Mouse (Mus musculus): ENCODE measurements at regions not wholly inside any gene's neighbourhood (a gene's known extent, or its start where the extent isn't known, plus 50 kb on each side); places are given as distances from the start of the nearest gene placed in this dataset.
"Not testable (repeated sequence)": the region's sequence is repeated elsewhere in the genome, so short reads cannot be mapped to it uniquely, and the experiment has no call there.

DNA sequence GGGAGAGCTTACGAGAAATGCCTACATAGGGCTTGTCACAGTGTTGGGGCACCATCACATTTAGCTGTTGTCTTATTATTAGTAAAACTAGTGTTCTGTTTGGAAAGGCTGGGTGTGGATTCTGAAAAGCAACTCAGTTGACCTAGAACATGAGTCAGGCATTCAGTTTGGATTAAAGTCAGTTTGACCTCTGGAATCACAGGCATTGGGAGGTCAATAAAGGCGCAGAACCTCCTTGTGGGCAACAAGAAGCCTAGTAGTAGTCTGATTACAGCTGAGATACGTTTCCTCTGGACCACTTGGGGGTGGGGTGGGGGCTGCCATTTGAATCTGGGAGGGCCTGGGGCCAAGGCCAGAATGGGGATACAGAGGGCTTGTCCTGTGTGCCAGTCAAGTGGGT lies 52.1 kb upstream of the Map3k1 start:
- no peak for DNase-seq
- intact Hi-C loops (cut with DNase I) = no loop called here

DNA sequence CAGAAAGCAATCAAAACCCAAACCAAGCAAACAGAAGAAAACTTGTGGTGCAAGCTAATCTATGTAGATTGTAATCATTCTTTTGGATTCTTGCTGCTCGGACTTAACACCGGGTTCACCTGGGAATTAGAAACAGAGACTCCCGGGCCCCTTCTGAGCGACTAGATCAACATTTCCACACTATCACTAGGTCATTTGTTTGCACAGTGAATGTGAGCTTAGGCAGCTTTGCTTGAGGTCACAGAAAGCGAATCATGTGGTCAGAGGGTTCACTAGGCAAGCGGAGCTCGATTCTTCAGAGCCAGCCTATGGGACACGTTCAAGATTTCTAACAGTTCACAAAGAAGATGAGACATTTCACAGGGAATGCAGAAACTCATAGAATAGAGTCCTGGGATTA lies 53.5 kb upstream of the Map3k1 start:
- intact Hi-C loops (cut with DNase I) = no loop called here
- DNase-seq = no peak

DNA sequence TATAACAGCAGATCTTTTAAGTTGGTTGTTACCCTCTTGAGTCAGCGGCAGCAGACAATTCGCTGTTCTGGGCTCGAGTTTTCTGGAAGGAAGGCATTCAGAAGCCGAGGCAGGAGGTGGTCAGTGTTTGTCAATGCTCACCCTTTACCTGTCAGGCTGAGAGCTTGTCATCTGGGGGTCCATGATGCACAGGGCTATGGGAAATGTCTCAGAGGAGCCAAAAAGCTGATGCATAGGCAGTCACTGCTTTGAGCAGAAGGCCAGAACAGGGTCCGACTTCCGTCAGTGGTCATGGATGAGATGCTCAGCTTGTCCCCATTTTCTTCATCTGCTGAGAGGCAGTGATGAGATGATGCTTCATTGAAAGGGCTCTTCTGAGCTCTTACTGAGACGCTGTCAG lies 57.2 kb upstream of the Map3k1 start:
- intact Hi-C loops (cut with DNase I) = no loop called here
- DNase-seq = no peak

DNA sequence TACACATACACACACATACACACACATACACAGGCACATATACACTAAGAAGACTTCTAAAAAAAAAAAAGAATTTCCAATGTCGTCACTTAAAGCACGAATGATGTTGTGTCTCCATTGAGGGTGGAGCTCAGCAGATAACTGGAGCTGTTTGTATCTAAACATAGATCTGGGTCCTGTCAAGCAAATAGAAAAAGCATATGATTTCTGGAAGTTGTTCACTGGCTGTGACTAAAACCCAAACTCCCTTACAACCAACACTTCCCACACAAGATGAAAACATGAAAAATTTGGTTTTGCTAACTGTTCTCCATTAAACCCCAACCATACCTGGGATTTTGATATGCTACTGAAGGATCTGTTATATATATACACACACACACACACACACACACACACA lies 58.5 kb upstream of the Map3k1 start:
- intact Hi-C loops (cut with DNase I) = no loop called here
- no peak for DNase-seq

DNA sequence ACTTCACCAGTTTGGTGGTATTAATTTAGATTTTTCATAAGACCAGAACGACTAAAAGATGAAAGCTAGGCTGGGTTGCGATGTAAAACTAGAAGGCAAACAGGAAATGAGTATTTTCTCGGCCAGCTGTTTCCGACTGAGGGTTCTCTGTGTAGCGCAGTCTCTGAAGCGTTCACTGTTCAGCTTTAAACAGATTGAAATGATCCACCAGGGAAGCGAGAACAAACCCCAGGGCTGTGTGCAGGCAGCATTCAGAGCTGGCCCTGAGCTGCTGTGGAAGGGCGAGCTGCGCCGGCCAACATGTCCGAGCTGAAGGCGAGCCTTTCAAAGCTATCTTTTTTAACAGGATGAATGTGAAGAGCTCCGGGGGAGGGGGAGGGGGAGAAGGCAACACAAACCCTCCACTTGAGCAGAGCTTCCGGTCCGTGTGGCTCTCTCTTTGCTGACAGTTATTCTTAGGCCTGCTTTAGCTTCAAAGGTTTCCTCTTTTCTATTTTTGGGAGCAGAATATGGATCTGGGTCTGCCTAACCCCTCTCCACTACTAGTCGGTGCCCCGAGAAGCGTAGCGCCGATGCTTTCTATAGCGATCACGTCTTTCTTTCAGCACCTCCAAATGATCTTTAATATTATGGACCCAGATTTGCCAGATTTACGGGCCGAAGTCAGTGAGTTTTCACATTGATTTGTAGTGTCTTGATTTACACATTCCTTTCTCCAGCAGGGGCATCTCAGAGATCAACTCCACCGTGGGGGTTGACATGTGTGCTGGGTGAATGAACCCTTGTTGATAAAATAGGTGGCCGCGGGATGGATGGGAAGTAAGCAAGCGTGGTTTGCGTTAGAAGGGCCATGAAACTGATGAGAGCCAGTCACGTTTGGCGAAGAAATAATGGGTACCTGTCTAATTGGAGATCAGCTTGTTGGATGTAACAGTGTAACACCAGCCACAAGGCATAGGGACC lies 59.3 kb upstream of the Map3k1 start:
- DNase-seq = peak; percentile 31 to 51
- intact Hi-C loops (cut with DNase I) = no loop called here

DNA sequence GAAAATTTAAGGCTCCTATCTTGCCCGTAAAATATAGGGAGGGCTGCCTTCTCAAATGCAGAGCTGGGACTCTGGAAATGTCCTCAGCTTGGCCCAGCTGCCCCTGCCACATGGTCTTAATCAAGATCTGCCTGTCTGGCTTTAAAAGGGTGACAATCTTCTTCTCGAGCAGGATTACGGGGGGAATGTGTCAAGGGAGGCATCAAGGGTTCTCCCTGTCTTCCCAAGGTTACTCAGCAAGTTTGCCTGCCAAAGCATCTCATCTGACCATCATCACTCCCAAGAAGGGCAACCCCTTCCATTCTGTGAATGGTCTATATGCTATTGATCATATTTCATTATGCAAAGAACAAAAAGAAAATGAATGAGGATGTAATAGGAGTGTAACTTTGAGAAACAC lies 60.2 kb upstream of the Map3k1 start:
- intact Hi-C loops (cut with DNase I) = no loop called here
- no peak for DNase-seq

DNA sequence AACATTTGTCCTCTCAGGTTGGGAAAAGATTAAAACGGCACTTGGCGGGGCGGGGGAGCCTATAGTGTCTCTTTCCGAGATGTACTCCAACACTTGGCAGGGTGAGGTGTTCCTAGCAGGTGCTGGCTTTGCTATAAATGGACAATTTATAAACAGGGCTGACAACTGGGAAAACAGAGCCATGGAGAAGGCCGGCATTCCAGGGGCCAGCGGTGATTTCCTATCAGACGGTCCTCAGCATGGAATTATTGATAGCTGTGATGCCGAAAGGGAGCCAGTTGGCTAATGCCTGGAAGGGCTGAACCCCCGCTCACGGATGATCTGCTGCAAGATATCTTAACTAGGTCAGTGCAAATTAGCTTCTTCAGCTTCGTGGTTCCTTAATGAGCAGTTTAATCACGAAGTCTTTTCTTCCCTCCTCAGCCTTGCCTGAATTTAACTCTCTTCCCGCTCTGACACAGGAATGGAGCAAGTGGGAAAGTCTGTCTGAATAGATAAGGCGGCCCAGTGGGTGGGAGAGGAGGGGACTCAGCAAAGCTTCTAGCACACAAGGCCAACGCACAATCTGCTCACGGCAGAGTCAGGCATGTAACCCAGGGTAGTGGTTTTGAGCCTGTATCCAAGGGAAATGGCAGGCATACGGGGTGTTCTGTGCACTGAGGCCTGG lies 61.1 kb upstream of the Map3k1 start:
- no peak for DNase-seq

DNA sequence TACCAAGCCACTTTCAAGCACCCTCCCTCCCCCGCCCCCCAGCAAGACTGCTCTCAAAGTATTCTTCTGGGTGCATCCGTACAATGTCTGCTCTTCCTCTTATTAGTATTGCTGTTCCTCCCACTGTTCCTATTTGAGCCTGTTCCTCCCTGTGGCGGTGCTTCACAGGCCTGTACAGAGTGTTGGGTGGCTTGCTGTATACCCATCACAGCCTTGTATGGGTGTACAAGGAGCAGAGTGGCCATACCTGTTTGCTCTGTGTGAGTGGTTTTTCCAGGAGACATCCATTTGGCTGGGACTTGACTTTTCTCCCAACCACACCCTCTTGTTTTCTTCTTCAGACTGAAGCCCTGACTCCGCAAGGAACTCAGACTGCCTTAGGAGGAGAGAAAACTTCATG lies 61.7 kb upstream of the Map3k1 start:
- intact Hi-C loops (cut with DNase I) = no loop called here
- no peak for DNase-seq

More for the DNA sequence above, 61.1 kb upstream of the Map3k1 start:
- intact Hi-C loops (cut with DNase I) = no loop called here

DNA sequence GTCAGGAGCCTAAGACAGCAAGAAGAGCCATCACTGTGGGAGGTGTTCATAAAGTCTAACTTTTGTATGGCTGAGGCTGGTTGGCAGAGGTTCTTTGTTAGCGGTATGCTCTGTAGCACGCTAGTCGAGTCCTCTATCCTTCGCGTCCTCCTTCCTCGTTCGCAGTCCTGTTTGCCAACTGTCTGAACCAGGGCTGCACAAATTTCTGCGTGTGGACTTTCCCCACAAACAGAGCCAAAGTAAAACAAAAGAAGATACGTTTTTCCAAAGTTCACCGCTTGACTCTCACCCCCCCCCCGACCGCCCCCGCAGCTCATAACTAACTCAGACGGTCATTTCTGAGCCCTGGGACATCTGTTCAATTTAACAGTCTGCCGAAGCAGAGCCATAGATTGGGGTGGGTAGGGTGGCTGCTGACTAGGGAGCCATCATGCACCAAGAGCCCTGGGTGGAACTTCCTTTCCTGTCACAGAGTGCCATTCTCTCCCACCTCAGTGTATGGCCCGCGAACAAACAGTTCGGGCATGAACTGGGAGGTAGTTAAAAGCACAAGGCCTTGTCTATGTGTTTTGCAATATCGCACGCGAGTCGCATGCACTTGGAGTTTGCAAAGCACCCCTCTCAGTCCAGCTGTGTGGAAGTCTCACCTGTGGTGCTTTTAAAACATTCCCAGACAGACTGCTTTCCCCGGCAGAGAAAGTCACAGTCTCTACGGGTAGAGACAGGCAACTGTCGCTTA lies 63.0 kb upstream of the Map3k1 start:
- intact Hi-C loops (cut with DNase I) = no loop called here
- DNase-seq = no peak

DNA sequence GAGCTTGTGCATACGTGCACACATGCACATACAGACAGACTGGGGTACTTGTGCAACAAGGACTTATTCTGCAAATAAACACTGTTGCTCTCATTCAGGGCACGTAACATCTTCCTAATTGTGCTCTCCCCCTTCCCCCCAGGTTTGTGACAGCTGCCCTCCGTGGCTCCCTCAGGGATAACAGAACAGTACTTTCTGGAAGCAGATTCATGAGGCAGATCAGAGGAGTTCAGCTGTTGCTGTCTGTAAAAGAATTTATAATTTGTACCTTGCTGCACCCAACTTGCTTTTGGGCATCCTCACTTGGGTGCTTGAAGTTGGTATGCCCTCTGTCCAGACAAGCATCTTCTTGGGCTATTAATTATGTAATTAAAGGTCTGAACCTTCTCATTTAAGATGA lies 65.5 kb upstream of the Map3k1 start:
- intact Hi-C loops (cut with DNase I) = no loop called here
- no peak for DNase-seq

DNA sequence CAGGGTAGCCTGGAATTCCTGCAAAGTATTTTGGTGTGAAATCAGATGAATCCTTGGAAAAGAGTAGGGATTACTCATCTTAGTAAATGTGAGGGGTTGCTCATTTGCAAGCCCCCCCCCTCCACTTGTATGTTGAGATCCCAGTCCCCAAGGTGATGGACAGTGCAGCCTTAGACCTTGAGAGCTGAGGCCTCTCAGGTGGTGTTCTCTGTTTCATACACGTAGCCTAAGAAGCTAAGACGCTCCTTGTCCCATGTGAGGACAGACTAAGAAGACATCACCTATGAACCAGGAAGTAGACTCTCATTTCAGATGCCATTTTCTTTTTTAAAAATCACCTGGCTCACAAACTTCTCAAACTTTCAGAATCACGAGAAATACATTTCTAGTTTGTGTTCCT lies 67.6 kb upstream of the Map3k1 start:
- intact Hi-C loops (cut with DNase I) = no loop called here
- DNase-seq = no peak

DNA sequence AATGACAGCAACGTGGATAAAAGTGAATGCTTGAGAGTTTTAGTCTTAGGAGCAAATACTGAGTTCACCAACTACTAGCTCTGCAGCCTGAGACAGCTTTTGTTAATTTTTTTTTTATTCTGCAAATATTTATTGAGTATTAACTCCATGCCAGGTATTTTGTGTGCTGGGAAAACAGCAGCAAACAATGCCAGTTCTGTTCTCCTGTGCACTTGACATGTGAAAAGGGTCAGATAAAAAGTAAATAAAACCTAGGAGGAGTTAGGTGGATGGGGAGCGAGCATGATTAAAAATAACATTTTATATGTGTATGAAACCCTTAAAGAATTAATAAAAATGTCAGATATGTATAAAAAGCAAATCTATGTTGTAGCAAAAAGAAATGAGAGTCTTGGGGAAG lies 68.1 kb upstream of the Map3k1 start:
- no peak for DNase-seq
- intact Hi-C loops (cut with DNase I) = no loop called here

DNA sequence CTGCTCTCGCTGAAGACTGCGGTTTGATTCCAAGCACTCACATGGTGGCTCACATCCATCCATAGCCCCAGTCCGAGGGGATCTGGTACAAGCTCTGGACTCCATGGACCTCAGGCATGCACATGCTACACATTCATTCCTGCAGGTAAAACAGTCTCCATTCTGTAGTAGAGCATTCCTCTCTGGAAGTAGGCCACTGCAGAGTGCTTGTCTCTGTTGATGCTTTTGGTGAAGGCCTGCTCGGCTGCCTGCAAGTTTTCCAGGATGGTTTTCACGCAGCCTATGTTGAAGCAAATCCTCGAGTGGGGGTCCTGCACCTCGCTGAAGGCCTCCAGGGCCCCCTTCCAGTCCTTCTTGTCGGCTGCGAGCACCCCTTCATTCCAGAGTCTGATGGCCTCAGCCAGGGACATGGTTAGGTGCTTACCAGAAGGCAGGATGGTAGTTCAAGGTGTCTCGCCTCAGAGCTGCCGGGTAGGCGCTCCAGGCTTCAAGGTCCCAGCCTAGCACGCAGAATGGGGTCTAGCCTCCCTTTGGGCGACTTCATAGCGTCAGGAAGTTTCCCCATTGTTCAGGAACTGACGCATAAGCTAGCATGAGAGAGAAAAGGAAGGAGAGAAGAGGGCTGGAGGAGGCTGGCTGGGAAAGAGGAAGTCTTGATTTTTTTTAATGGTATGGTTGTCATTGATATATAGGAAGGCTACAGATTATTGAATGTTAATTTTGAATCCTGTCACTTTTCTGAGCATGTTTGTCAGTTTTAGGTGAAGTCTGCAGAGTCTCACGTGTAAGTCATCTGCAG lies 75.2 kb upstream of the Map3k1 start:
- intact Hi-C loops (cut with DNase I); DNase-seq: not testable (repeated sequence)

DNA sequence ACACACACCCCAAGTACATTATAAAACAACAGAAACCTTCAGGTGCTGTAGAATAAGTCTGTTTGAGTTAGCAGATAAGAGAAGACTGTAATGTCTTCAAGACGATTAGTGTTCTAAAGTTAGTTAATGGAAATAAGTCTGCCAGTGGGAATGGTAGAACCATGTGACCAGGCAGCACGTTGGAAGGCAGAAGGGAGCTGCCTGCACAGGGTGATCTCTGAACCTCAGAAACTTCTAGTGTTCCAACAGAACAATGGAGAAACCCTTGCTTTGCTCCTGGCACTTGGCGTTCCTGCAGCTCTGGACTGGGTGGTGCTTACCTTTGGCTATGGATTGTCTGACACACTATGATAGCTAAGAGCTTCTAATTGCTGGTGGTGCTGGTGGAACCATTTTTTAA lies 82.0 kb upstream of the Map3k1 start:
- DNase-seq = no peak

DNA sequence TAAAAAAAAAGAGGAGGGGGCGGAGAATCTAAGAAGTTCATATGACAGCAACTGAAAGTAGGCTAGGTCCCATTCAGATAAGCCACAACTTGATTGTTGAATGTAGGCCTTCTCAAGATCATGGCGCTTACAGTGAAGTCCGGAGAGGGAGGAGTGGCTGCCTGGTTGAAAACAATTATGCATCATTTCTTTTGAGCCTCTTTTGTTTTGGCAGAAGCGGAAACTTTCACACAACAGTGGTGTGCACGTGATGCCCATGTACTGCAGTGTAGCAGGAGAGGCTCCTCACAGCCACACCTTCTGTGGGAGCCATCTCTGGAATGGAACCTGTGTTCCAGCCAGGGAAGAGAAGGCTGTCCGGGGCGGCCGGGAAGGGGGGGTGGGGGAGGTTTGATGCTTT lies 83.3 kb upstream of the Map3k1 start:
- intact Hi-C loops (cut with DNase I) = no loop called here
- DNase-seq = no peak

More for the DNA sequence above, 82.0 kb upstream of the Map3k1 start:
- intact Hi-C loops (cut with DNase I) = no loop called here

DNA sequence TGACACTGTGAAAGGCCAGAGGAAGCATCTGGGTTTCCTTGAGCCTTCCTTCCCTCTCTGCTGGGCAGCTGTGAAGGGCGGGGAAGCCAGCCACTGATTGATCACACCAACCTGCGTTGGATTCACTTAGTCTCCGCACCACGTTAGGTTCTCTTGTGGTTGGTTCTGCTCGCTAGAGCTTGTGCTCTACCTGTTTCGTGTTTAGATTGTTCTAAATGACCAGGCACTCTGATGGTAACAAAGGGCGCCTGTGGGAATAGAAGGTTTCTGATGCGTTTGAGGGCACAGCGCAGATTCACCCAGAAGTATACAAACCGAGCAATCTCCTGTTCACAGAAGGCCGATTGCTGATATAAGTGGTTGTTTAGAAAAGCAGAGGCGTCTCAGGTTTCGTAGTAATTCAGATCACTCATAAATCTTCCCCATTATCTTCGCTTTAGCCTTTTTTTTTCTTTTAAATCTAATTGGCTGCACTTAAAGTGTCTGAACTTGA lies 84.5 kb upstream of the Map3k1 start:
- DNase-seq = no peak
- intact Hi-C loops (cut with DNase I) = no loop called here

DNA sequence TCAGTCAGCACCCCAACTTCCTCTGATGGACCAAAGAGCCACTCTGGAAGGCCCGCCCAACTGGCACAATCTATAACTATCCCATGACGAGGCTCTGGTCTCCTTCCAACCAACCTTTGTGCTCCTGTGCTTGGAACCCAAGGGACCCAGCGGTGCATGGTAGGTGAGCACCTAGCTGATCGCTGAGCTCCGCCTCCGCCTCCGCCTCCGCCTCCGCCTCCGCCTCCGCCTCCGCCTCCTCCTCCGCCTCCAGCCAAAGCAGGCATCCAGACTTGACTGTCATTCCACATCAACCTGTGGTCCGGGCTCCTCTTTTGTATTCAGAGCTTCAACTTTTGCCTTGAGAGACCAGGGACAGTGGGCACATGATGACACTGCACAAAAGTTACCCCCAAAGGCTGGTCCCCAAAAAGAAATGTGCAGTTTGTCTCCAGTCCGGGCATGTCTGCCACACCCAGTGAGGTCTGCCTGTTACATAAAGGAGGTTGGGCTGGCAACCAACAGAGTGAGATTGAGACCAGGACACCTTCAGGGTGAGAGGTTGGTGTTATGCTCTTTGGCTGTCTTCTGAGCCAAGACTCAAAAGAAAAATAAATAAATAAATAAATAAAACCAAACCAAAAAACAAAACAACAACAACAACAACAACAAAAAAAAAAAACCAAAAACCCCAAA lies 86.1 kb upstream of the Map3k1 start:
- no peak for DNase-seq
- intact Hi-C loops (cut with DNase I) = no loop called here

DNA sequence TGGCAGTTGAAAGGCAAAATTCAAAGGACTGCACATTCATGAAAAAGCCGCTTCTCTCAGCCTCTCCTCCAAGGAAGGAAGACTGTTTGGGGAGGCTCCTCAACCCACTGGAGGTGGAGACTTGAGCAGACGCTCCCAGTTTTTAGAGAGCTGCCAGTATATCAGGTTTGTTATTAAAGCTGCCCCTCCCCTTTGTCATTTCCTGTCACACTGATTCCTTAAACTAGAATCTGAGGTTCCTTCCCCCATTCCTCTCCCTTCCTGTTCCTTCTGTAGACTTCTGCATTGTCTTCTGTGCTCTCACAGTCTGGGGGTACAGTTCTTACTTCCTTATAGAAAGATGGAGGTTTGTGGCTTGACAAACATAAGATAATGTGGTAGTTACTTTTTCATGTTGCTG lies 87.5 kb upstream of the Map3k1 start:
- intact Hi-C loops (cut with DNase I) = no loop called here
- DNase-seq = no peak

DNA sequence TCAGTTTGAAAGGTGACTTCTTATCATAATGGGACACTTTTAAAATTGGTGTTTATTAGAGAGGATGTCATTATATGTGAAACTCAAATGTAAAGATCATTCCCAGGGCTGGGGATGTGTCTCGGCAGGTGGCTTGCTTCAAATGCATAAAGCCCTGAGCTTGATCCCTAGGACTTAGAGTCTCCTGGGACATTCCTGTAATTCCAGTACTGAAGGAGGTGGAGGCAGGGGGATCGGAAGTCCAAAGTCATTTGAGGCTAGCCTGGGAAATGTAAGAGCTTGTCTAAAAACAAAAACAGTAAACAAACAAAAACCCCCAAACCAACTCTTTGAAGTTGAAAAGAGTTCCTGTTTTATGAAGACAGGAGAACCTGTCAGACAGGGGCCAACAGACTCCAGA lies 94.6 kb upstream of the Map3k1 start:
- intact Hi-C loops (cut with DNase I) = no loop called here
- DNase-seq = no peak

DNA sequence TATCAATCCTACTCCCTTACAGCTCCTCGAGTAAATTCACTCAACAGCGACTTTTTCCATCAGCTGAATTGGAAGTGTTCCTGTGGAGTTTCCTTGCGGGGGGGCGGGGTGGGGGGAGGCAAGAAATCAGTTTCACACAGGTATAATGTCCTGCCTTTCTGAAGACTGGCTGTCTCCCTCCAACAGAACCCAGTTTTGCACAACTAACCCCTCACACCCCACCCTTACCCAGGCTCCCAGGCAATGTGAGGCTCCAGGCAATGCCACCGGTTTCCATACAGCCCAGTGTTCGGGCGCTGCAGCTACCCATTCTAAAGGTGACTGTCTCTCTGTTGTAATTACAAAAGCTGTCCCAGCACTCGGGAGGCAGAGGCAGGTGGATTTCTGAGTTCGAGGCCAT lies 95.1 kb upstream of the Map3k1 start:
- intact Hi-C loops (cut with DNase I) = no loop called here
- no peak for DNase-seq
